Mouse (Mus musculus) kidney, adult 2 months (tissue): Measurements from ENCODE around the gene Hk2.

ENCODE experiments used
- CTCF ChIP-seq: fragments of 200-500 bp; conservative IDR thresholded peaks from 2 replicates; pipeline ENCODE4 v1.5.1; 2011; ENCODE audit warnings: low read depth, mild to moderate bottlenecking, control low read depth, low read length, moderate library complexity, mixed read lengths; ENCODE audit not compliant: insufficient read depth, insufficient read length
- POLR2A ChIP-seq: fragments of 200-500 bp; IDR thresholded peaks from one replicate; pipeline ENCODE4 v1.6.1; 2011; ENCODE audit warnings: low read depth, low read length, control low read depth

- TF ChIP-seq CTCF (no peak), POLR2A (no peak)
These were observed 1.1 kb upstream of the Hk2 start for GRCm38 (mm10) chr6:82775386-82775785.
